Mouse (Mus musculus) fat pad, adult 2 months (tissue): ENCODE results near the gene Tlx3.

Experiments used
- DNase-seq: peaks from one replicate; pipeline ENCODE4 v3.0.0-alpha.2; 2011; ENCODE audit warnings: low read depth, low spot score; ENCODE audit errors: extremely low read depth

Gene Tlx3

DNA sequence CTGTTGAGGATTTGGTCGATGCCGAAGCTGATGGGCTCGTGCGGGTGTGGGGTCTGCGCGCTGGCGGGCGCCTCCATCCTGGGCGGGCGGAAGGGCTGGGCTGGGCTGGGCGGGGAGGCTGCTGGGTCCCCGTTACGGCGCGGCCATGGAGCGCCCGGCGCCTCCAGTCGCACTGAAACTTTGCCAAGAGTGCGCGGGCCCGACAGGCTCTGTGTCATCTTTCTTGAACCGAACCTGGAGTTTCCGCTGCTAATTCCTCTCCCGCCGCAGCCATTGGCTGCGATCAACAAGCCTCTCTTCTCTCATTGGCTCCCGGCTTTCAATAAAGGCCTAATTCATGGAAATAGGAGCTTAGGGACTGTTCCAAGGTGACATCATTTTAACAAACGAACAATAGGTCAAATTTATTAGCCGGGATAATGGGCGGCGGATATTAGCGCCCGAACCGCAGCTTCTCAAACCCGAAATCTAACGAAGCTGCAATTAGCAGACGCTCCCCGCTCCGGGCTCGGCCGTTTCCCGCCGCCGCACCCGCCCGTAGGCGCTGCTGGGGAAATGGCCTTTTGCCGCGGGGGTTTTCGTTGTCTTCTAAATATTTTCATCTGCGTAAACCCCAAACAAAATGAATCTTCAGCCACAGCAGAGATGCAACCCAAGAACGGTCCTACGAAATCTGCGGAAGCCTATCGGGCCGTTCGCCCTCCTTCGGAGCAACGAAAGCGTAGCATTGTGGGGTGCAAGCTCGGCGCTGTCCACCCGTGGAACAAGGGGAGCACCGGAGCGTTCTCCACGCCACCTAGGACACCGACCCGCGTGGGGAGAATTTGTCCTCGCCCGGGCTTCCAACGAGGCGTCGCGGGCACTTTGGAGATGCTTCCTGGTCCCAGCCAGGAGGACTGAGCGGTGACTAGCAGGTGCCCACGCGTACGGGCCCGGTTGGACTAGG lies at the start of gene Tlx3:
Gene Tlx3, minus strand, starts transcription at position 207 of the 946 bp plus-strand sequence.
- DNase-seq: no peak

DNA sequence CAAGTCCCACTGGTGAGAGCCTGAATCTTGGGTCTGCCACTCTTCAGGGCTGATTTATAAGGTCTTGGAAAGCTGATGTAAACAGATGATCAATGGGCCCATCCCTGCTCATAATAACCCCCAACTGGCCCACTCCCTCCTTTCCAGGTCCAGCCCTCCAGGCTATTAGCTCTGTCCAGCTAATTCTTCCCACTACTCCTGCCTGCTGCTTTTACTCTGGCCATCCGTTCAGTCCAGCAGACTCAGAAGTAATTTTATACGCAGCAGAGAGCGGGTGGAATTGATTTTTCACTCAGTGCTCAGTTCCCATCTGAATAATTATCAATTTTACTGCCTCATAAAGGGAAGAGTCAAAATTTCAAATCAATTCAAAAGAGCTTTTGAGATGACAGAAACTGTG lies 36.9 kb upstream of the Tlx3 start:
- no peak for DNase-seq

DNA sequence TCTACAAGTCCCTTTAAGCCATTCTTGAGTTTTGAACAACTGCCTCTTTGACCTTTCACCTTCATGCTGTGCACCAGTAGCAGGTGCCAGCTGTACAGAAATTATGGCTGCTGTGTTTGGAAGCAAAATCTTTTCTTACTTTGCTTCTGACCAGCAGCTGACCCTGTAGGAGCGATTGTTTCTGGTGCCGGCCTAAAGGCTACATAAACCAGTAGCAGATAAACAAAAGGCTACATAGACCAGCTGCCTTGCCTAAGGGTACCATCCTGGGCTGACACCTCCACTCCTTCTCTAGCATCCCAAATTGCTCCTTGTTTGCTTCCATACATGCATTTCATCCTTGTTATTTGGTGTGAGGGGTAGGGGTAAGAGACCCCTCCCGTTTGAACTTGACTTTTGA lies 30.7 kb upstream of the Tlx3 start:
- DNase-seq: no peak

DNA sequence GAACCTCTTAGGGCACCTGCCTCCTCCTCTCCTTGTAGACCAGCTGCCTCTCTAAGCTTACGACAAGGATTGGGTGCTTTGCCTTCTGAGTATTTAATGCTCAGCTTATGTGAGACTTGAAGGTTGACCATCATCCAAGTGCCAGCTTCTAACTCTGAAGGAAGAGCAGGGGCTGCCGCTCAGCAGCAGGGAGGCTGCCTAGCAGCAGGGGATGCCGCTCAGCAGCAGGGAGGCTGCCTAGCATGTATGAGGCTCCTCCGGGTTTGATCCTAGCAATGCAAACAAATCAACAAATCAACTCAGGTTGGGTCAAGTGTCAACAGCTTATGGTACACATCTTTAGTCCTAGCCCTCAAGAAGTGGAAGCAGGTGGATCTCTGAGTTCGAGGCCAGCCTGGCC lies 28.7 kb upstream of the Tlx3 start:
- no peak for DNase-seq

DNA sequence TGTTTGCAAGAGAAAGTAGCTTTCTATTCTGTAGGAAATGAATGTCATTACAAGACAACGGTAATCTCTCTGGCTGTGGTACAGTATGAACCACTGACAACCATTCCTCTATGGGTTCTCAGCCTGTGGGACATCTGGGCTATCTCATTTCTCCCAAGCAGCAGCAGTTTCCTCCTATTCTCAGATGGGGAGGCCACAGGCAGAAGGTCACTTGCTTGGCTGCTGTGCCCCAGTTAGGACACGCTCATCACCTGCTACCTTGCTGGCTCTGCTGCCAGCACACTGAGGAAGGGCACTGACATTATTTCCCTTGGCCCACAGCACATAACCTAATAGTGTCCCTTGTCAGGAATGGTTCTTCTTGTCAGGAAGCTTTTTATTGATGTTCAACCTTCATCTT lies 24.8 kb upstream of the Tlx3 start:
- DNase-seq: no peak

DNA sequence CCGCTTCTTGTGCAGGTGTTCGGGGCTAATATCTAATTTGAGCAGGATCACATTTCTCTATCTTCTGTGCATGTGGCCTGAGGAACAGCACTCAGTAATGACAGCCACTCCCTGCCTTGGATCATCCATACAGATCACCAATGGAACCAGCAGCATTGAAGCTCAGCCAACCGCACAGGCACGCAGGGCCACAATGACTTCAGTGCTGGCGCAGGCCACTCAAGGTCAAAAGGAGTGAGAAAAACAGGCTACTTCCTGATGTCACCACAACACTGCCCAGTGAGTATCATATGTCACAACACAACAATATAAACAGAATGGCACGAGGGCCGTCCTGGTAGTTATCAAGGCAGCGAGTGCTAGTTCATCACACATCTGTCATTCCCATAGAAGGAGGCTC lies 23.1 kb upstream of the Tlx3 start:
- DNase-seq: no peak

DNA sequence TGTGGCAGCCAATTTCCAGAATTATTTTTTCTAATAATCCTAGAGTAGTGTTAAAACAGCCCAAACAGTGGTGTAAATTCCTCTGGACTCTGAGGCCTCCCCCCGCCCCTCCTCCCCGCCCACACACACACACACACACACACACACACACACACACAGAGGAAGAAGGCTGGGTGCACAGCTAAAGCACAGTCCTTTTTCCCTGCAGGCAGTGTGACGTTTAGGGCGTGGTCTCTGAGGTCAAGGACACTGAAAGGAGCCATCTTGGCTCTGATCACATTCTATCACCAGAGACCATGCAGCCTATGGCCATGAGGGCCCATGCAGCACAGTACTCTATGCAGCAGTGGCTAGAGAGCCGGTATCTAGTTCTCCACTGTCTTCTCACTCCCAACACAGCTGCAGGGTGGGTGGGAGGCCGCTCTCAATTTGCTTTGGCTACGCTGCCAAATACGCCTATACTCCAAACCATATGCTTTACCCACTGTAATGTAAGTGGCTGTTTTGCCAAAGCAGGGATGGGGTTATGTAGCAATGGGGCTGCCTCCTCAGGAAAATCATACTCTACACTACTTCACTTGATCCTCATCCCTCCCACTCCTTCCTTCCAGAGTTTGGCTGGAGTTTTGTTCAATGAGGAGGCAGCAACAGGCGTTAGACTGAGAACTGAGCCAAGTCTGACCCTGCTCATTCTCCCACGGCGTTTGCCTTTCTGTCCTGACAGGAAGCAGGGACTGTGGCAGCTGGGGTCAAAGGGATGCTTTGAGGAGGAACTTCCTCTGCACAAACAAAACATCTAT lies 18.4 kb upstream of the Tlx3 start:
- DNase-seq: no peak

DNA sequence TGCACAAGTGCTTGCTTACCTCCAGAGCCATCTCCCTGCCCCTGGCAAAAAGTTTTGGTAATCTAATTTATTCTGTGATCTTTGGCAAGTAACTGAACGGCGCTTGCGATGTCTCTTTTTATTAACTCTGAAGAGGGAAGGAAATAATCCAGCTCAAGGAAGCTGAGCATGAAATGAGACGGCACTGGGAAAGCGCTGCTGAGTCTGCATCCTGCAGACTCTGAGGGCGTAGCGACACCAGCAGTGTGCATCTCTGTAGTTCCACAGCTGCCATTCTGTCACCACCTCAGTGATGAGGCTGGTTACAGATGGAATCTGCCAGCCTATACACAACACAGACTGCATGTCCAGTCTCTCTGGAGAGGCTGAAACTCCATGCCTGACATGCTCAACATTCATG lies 17.4 kb upstream of the Tlx3 start:
- no peak for DNase-seq

DNA sequence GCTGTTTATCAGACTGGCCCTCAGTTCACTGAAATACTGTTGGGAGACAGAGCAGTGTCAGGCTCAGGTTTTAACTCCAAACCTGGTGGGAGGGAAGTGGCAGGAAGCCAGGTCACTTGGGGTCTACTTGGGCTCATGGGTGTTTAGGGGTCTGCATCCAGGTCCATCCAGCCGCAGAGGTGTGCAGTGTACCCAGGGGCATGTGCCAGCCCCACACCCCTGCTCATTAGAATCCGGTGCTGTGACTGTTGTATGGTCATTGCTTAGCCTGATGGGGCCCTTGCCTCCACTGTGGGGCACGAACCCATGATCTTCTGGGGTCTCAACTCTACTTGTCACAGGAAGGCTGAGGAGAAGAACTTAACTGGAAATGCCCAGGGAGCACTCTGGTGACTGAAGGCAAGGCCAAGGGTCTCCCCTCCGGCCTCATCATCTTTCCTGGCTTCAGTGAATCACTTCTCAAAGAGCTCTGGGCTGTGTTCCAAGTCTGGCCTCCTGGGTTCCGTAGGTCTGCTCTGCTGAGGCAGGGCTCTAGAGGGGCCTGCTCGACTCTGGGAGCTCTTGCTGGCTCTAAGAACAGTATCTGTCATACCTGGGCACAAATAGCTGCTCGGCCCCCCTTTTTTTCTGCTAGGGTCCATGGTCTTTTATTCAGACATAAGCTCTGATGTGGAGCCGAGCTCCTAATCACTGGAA lies 14.1 kb upstream of the Tlx3 start:
- DNase-seq: no peak

DNA sequence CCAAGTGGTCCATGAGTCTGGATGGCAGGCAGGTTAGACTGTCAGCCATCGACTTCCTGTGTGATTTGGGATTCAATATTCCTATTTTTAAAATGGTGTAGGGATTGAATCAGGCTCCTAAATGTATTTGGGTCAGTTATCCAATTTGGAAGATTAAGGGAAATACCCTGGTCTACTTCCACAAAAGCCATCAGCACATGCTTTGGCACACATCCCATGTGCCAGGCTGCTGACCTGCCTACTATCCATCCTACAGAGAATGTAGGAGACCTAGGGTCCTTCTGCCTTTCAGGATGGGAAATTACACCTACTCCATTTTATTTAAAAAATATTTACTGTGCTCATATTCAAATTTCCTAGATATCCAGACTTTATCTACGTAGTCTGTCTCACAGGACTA lies 4.0 kb upstream of the Tlx3 start:
- DNase-seq: no peak

DNA sequence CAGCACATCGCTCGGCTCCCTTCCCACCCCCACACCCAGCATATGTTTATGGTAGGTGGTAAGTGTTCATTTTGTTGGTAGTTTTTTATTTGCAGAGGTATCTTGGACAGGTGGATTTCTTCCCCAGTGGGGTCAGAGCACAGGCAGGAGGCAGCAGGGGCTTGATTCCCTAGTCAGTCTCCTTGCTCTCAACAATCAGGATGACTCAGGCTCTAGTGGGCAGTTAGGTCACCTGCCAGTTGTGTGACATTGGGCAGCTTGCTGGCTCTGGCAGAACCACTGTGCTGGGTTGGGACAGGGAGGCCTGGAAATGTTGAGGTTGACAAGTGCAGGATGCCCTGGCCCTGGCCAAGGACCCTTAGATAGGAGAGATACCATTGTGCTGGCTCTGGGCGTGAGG lies 1.6 kb upstream of the Tlx3 start:
- DNase-seq: no peak

DNA sequence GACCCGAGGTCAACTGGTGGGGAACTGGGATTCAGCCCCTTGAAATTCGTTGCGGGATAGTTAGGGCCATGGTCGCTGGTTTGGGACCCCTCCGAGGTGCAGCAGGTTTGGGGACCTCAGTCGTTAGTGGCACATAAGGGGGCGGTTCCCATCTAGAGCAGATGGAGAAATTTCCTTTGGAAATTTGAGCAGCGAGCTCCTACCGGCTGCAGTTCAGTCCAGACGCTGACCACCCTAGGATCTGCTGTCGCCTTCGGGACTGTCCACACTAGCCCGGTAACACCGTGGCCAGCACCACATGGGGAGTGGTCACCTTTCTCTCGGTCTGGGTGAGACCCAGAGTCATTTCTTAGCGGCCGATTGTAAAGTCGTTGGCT lies 928 bp upstream of the Tlx3 start:
- DNase-seq: no peak

DNA sequence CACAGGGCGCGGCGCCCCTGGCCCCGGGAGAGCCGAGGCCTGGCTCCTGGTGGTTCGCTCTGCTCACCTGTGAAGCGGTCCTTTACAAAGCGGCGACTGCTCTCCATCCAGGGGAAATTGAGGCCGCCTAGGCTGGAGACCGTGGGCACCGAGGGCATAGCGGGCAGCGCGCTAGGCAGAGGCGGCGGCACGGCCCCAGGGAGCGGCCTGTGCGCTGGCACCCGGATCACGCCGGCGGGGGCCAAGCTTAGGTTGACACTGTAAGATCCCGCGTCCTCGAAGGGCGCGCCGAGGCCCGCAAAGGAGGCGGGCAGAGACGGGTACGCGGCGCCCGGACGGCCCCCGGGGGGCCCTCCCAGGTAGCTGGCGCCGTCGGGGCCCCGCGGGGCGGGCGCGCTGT lies 417 bp downstream of the Tlx3 start:
- no peak for DNase-seq

DNA sequence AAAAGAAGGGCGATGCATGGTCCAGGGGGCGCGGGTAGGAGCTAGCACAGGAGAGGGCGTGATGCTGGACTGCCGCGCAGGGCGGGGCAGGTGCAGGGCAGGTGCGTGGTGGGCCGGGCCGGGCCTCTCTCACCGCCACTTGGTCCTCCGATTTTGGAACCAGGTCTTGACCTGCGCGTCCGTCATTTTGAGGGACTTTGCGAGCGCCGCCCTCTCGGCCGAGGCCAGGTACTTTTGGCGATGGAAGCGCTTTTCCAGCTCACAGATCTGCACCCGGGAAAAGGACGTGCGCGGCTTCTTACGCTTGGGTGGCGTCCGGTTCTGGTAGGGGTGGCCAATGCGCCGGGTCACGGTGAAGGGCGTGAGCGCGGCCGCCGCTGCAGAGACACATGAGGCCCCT lies 1.1 kb downstream of the Tlx3 start:
- no peak for DNase-seq

DNA sequence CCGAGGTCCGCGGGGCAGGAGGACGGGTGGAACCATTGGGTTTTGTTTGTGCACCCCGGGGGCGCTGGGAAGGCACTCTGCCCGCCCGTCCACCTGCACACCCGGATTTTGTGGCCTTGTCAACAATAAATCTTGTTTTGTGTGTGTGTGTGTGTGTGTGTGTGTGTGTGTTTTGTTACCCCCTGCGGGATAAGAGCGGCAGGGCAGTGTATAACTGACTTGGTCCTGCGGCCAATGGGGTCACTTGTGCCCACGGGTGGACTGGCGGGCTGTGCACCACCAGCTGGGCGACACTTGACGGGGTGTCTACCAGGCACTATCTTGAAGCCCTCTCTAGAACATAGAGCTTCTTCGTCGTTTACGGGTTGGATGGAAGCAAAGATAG lies 1.8 kb downstream of the Tlx3 start:
- DNase-seq: no peak

DNA sequence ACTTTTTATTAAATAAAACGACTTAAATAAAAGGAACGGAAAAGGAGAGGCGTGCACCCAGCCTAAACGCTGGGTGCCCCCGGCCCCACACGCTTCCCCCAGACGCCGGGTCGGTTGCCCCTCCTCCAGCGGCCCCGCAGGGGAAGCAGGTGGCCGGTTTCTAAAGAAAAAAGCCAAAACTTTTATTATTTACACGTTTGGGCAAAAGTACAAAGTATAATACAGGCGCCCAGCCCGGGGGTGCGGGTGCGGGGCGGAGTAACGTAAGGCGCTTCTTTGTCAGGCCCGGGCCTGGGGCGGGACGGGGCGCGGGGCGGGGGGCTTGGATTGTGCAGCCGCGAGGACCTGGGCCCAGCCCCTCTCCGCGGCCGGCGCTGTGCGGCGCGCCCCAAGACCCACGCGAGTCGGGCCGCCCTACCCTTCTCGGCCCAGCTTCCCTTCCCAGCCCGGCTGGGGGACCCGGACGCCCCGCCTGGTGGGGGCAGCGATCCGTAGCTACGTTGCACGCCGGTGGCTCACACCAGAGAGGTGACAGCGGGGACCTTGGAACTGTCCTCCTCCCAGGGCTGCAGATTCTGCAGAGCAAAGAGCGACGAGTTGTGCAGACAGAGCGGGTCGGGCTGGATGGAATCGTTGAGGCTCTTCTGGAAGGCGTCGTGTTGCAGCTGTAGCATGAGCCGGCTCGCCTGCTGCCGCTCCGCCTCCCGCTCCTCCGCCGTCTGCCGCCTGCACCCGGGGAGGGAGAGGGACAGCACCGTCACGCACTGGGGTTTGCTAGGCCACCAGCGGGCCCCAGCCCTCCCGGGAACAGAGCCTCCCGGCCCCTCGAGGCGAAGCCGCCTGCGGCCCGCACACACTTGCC lies 2.4 kb downstream of the Tlx3 start:
- no peak for DNase-seq

DNA sequence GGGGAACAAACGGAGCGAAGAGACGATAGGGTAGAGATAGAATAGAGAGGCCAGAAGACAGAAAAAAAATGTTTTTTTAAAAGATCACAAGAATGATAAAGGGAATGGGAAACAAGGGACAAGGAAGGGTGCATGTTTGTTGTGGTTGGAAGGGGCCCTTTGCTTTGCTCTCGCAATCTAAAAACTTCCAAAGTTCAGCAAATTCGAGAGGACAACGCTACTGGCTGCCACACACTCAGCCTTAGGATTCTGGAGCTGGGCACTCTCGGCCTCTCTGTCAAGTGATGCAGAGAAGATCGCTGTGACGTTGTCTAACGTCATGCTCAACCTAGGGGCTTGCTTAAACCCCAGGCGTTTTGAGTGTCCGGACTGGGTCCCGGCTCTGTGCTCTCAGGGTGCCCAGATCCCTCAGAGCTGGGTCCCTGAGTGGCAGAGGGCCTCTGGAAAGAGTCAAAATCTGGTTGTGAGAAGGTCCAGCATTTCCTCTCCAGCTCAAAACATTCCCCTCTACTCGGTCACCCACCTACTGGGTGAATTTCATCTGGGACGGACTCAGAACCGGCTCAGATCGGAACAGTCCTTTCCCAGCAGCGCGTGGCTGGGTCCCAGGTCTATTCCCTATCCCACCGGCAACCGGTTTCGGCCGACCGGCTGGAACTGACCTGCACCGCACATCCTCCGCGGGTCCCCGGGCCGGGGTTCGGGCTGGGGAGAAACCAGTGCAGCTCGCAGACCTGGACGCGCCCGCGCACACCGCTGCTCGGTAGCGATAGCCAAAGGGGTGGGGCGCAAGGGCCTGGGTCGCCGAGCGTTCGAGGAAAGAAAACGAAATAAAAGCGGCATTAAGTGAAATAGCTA lies 3.3 kb downstream of the Tlx3 start:
- no peak for DNase-seq

DNA sequence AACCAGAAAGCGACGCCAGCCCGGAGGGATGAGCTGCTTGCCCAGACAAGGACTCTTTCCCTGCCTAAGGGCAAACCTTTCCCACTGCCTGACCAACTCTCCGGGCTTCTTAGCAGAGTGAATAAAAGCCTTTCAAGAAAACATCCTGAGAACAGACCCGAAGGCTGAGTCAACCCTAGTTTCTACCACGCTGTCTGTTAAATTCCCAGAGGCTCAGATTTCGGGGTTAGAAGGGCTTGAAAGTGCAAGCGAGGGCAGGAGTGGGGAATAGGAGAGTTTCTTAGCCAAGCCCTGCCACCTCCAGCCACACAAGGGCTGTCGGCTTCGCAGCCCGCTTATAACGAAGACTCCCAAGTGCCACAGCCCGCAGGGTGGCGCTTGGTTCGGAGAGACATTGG lies 4.3 kb downstream of the Tlx3 start:
- no peak for DNase-seq

DNA sequence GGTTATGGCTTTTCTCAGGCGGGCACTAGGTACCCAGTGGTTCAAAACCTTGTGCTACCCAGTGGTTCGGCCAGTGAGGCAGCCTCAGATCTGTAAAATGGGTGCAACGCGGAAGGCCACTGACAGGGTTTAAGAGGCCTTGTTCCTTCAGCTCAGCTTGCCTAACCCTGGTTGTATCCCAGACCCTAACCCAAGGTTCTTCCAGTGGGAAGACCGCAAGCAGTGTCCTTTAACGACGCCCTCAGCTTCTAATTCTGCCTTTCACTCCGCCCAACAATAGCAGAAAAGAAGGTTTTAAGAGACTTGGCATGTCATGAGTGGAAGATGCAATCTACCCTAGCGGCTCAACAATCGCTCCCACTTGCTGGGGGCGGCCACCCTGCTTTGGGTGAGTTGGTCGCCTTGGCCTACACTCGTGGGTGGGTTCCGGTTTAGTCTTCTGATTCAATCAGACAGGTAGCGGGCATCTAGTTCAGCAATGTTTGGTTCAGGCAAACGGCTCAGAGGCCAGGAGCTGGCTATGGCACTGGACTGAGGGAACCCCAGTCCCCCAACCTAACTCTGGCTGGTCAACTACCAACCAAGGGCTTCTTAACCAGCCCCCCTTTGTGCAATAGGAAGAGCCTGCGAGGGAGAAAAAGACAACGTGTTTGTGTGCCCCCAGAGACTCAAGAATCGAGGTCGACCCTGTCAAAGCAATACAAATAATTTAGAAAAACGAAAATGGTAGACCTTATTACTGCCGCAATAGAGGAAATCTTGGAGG lies 4.9 kb downstream of the Tlx3 start:
- no peak for DNase-seq
